Comparison of ENCODE assay signal across 9 mouse cellular contexts in genomic region chr7:142736943-142737490, GRCm38 (mm10). TPM values are rescaled to one million over a fixed set of nuclear protein-coding genes. Genes with fewer than 3 reads are reported as not detected.
A peak's percentile ranks its signal among the peaks of the same experiment; 100 is the strongest.
DNase-seq lines count a peak whose midpoint lies in the region; ATAC-seq and TF ChIP-seq lines count a peak whose summit lies in the region.
"Had no signal": no experiment of that assay in that cellular context is flagged by ENCODE, and none has a peak within 500 bp of the region (broad histone marks: within the 10 kb centered on the region; RNA-seq: fewer than 3 reads in every experiment).

No protein-coding gene starts in this region.

- H3K36me3 ChIP-seq in kidney, embryonic 16.5 days (ENCODE audit: insufficient read depth, low read length): no peaks in the 10 kb centered on the region
- no peaks in the 10 kb centered on the region for H3K36me3 ChIP-seq in stomach, postnatal 0 days (ENCODE audit: control insufficient read depth, insufficient read depth, low read length)
- H3K36me3 ChIP-seq in hindbrain, embryonic 10.5 days: no peaks in the 10 kb centered on the region
- H3K36me3 ChIP-seq: midbrain, embryonic 12.5 days had no signal

- H3K9ac ChIP-seq in kidney, embryonic 16.5 days (replicated peaks; ENCODE audit: low read length): no peak overlapping the region
- H3K9ac ChIP-seq in stomach, postnatal 0 days (ENCODE audit: low read length): no peak overlapping the region
- H3K9ac ChIP-seq: midbrain, embryonic 12.5 days had no signal

- DNase-seq in kidney, adult 9 months: peak; percentile 38
- DNase-seq in ES-CJ7 (ENCODE audit: low read depth, low spot score): peak; percentile 68
- peak; percentile 74 for DNase-seq in brain, embryonic 14.5 days (ENCODE audit: low read depth)
- DNase-seq in left cerebral cortex, adult 2 months (ENCODE audit: extremely low spot score in 1 of 2, low spot score in 2 of 2): peak; percentile 15 to 27
- no peak for DNase-seq in stomach, postnatal 0 days (ENCODE audit: low spot score)
- no peak for DNase-seq in hindbrain, embryonic 10.5 days (ENCODE audit: low spot score)

- no peak for ATAC-seq in kidney, embryonic 16.5 days (ENCODE audit: low FRiP score, low TSS enrichment)
- ATAC-seq in erythroblast, adult 5-6 weeks (replicated peaks; ENCODE audit: low FRiP score, poor library complexity, severe bottlenecking): 0 out of 2 replicates have a peak, but pooled peaks have one; percentile 54
- no peak for ATAC-seq in stomach, postnatal 0 days (ENCODE audit: low FRiP score, low TSS enrichment)

- no peak overlapping the region for H3K4me2 ChIP-seq in kidney, embryonic 16.5 days (replicated peaks; ENCODE audit: low read depth, low read length)
- H3K4me2 ChIP-seq in stomach, postnatal 0 days (replicated peaks; ENCODE audit: low read depth): no peak overlapping the region
- H3K4me2 ChIP-seq: midbrain, embryonic 12.5 days had no signal

- no peaks in the 10 kb centered on the region for H3K27me3 ChIP-seq in kidney, embryonic 16.5 days (ENCODE audit: insufficient read depth, low read length)
- no peaks in the 10 kb centered on the region for H3K27me3 ChIP-seq in stomach, postnatal 0 days (ENCODE audit: control insufficient read depth, insufficient read depth, low read length)
- no peaks in the 10 kb centered on the region for H3K27me3 ChIP-seq in hindbrain, embryonic 10.5 days (ENCODE audit: insufficient read depth, poor library complexity, severe bottlenecking)
- H3K27me3 ChIP-seq: midbrain, embryonic 12.5 days had no signal

- H3K4me3 ChIP-seq in kidney, embryonic 16.5 days (ENCODE audit: low read length): no peak overlapping the region
- H3K4me3 ChIP-seq in left cerebral cortex, adult 2 months: no peak overlapping the region
- H3K4me3 ChIP-seq in stomach, postnatal 0 days (ENCODE audit: low read depth, low read length): no peak overlapping the region
- no peak overlapping the region for H3K4me3 ChIP-seq in hindbrain, embryonic 10.5 days
- H3K4me3 ChIP-seq: midbrain, embryonic 12.5 days had no signal

- H3K4me1 ChIP-seq in kidney, embryonic 16.5 days (ENCODE audit: insufficient read depth, low read length): no peaks in the 10 kb centered on the region
- H3K4me1 ChIP-seq in stomach, postnatal 0 days (replicated peaks; ENCODE audit: control insufficient read depth, insufficient read depth): no peaks in the 10 kb centered on the region
- no peaks in the 10 kb centered on the region for H3K4me1 ChIP-seq in hindbrain, embryonic 10.5 days (replicated peaks)
- H3K4me1 ChIP-seq: midbrain, embryonic 12.5 days had no signal

- WGBS in kidney, embryonic 16.5 days: 52% methylated on average over 1 of the region's 1 CpGs
- 55% methylated on average over 1 of the region's 1 CpGs for WGBS in stomach, postnatal 0 days
- WGBS in hindbrain, embryonic 10.5 days: 71% methylated on average over 1 of the region's 1 CpGs

- TF ChIP-seq EP300 in stomach, postnatal 0 days (optimal IDR thresholded peaks at IDR 0.05): no peak

- H3K27ac ChIP-seq in kidney, embryonic 16.5 days (ENCODE audit: low read length): no peak overlapping the region
- no peak overlapping the region for H3K27ac ChIP-seq in left cerebral cortex, adult 2 months
- no peak overlapping the region for H3K27ac ChIP-seq in stomach, postnatal 0 days (replicated peaks)
- no peak overlapping the region for H3K27ac ChIP-seq in hindbrain, embryonic 10.5 days
- H3K27ac ChIP-seq: midbrain, embryonic 12.5 days had no signal

- intact Hi-C loops in left cerebral cortex, adult 2 months (cut with DNase I): loop anchor here (2.0 kb wide), 1 partner anchor 114 kb away; no protein-coding TSS in a partner anchor

- TF ChIP-seq POLR2A in brain, embryonic 14.5 days (IDR thresholded peaks at IDR 0.05; ENCODE audit: borderline replicate concordance, extremely low read depth, insufficient read depth, insufficient read length, poor library complexity, severe bottlenecking): no peak

- no peaks in the 10 kb centered on the region for H3K9me3 ChIP-seq in kidney, embryonic 16.5 days (ENCODE audit: low read length)
- no peaks in the 10 kb centered on the region for H3K9me3 ChIP-seq in stomach, postnatal 0 days (ENCODE audit: control insufficient read depth, low read length)
- no peaks in the 10 kb centered on the region for H3K9me3 ChIP-seq in hindbrain, embryonic 10.5 days
- H3K9me3 ChIP-seq: midbrain, embryonic 12.5 days had no signal

- TF ChIP-seq CTCF in brain, embryonic 14.5 days (IDR thresholded peaks at IDR 0.05; ENCODE audit: borderline replicate concordance, extremely low read depth, insufficient read depth, insufficient read length): peak; percentile 69; the same call in 1 of the 2 replicates
- peak; percentile 87 for TF ChIP-seq CTCF in left cerebral cortex, adult 2 months (IDR thresholded peaks at IDR 0.05)
- TF ChIP-seq CTCF in stomach, postnatal 0 days (IDR thresholded peaks at IDR 0.05; ENCODE audit: low read depth): peak; percentile 91

RNA-seq across cellular contexts. Expression of gene Ins2, which starts 6.2 kb away (rescaled TPM):
- 0.77 TPM in 1 of 2 replicates, not detected in the other for polyA plus RNA-seq in kidney, embryonic 16.5 days (2015; fragmentation: Nextera tagmentation; extraction: Ambion mirVana)
- polyA plus RNA-seq in brain, embryonic 14.5 days (2012; rRNA removed): 0.44 and 1.1 TPM in 2 replicates
- not detected in 2 replicates for total RNA-seq in erythroblast, adult 5-6 weeks (2015; ENCODE audit: low replicate concordance)
- total RNA-seq in erythroblast, adult 5-6 weeks (2017; ENCODE audit: low replicate concordance): not detected in 2 replicates
- total RNA-seq in left cerebral cortex, adult 2 months (2021): not detected
- 1.7 and 6.5 TPM in 2 replicates for polyA plus RNA-seq in stomach, postnatal 0 days (2015; fragmentation: Nextera tagmentation; extraction: Ambion mirVana)
- polyA plus RNA-seq in hindbrain, embryonic 10.5 days (2016; fragmentation: Nextera tagmentation; extraction: Ambion mirVana): not detected in 2 replicates
- polyA plus RNA-seq: midbrain, embryonic 12.5 days had no signal

Comparison
In these comparisons a context has a peak if more than half of its experiments do, and no peak if none do; other contexts are left out.
1. DNase-seq: peak in kidney, adult 9 months (single experiment), ES-CJ7 (single experiment), brain, embryonic 14.5 days (single experiment) and left cerebral cortex, adult 2 months (2 of 2); none in stomach, postnatal 0 days (single experiment) and hindbrain, embryonic 10.5 days (single experiment).
2. Peak in every context shown above with its lines, with median percentiles within 50 percentile points of each other: CTCF ChIP-seq.